Mouse (Mus musculus) frontal cortex, postnatal 25 days (tissue): ENCODE measurements at regions not wholly inside any gene's neighbourhood (a gene's known extent, or its start where the extent isn't known, plus 50 kb on each side); places are given as distances from the start of the nearest gene placed in this dataset.
"Not testable (repeated sequence)": the region's sequence is repeated elsewhere in the genome, so short reads cannot be mapped to it uniquely, and the experiment has no call there.

Source experiments
- DNase-seq, 2 experiments: peaks; one replicate each; pipeline ENCODE4 v3.0.0; 2022; ENCODE audit warnings: low spot score in 2 of 2

GRCm38 (mm10) chr4:131417159-131417748 lies 420.8 kb downstream of the Ptpru start:
- no peak for DNase-seq

GRCm38 (mm10) chr4:131425311-131425710 lies 412.8 kb downstream of the Ptpru start:
- DNase-seq, result no peak

GRCm38 (mm10) chr4:131427871-131428270 lies 410.2 kb downstream of the Ptpru start:
- DNase-seq, result no peak

- no peak for DNase-seq
These were observed 408.7 kb downstream of the Ptpru start for GRCm38 (mm10) chr4:131429356-131429755.

GRCm38 (mm10) chr4:131430420-131430819 lies 407.7 kb downstream of the Ptpru start:
- DNase-seq, result no peak

- DNase-seq, result peak; percentile 70 to 78
These were observed 406.9 kb downstream of the Ptpru start for GRCm38 (mm10) chr4:131431188-131431587.

- no peak for DNase-seq
These were observed 405.4 kb downstream of the Ptpru start for GRCm38 (mm10) chr4:131432591-131433177.

- DNase-seq, result no peak
These were observed 402.9 kb downstream of the Ptpru start for GRCm38 (mm10) chr4:131435222-131435621.

- no peak for DNase-seq
These were observed 399.7 kb downstream of the Ptpru start for GRCm38 (mm10) chr4:131438403-131438802.

GRCm38 (mm10) chr4:131438883-131439282 lies 399.2 kb downstream of the Ptpru start:
- DNase-seq, result no peak

GRCm38 (mm10) chr4:131440845-131441244 lies 397.2 kb downstream of the Ptpru start:
- no peak for DNase-seq

GRCm38 (mm10) chr4:131443518-131443917 lies 394.6 kb downstream of the Ptpru start:
- DNase-seq, result no peak

- not testable (repeated sequence) for DNase-seq
These were observed 387.8 kb downstream of the Ptpru start for GRCm38 (mm10) chr4:131450296-131450695.

- no peak for DNase-seq
These were observed 380.5 kb downstream of the Ptpru start for GRCm38 (mm10) chr4:131457551-131457950.

GRCm38 (mm10) chr4:131459746-131460145 lies 378.3 kb downstream of the Ptpru start:
- DNase-seq, result no peak

GRCm38 (mm10) chr4:131461312-131461711 lies 376.8 kb downstream of the Ptpru start:
- DNase-seq, result no peak

- no peak for DNase-seq
These were observed 376.4 kb downstream of the Ptpru start for GRCm38 (mm10) chr4:131461728-131462127.

- no peak for DNase-seq
These were observed 363.1 kb downstream of the Ptpru start for GRCm38 (mm10) chr4:131475023-131475422.

- DNase-seq, result no peak
These were observed 359.2 kb downstream of the Ptpru start for GRCm38 (mm10) chr4:131478923-131479322.

GRCm38 (mm10) chr4:131483958-131484605 lies 354.0 kb downstream of the Ptpru start:
- no peak for DNase-seq

GRCm38 (mm10) chr4:131484607-131485111 lies 353.4 kb downstream of the Ptpru start:
- DNase-seq, result no peak

- DNase-seq, result no peak
These were observed 352.8 kb downstream of the Ptpru start for GRCm38 (mm10) chr4:131485126-131485825.
